Mouse (Mus musculus) small intestine, adult 2 months (tissue): ENCODE measurements around the gene Wdr64.

ENCODE experiments used
- CTCF ChIP-seq: fragments of 200-500 bp; IDR thresholded peaks from 2 replicates; pipeline ENCODE4 v1.5.1; 2012; ENCODE audit warnings: low read depth, mild to moderate bottlenecking, control low read depth, inconsistent platforms, low read length, moderate library complexity, mixed read lengths; ENCODE audit not compliant: insufficient replicate concordance, insufficient read length; ENCODE audit errors: extremely low read depth
- POLR2A ChIP-seq: fragments of 200-500 bp; IDR thresholded peaks from 2 replicates; pipeline ENCODE4 v1.6.1; 2012; ENCODE audit warnings: low read depth, mild to moderate bottlenecking, control low read depth, inconsistent platforms, low read length, moderate library complexity

DNA sequence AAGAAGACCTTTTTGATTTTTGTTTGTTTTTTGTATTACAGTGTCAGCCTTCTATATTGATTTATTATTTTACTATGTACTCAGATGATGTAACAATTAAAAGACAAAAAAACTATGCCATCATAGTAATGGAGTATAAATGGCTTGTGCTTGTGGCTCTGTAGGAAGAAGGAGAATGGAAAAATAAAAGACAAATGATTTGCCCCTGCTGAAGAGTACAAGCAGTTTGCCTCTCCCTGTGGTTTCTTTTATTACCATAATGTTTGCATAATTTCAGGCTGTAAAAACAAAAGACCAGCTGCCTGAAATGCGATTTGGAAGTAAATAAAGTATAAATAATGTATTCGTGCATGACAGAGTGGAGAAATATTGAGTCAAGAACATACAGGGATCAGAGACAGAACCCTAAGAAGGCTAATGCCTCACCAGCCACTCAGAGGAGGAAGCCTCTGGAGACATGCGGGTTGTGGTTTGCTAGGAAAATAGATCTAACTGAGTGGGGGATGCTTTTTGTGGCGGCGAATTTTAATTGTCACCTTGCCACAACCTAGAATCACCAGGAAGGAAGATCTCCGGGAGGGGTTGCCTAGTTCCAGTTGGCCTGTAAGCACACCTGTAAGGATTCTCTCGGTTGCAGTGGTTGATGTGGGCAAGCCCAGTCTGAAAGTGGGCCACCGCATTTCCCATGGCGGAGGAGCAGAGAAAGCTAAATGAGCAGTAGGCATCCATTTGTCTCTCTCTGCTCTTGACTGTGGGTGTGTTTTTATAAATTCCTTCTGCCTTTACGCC is 56.4 kb downstream of the Wdr64 start:
- TF ChIP-seq CTCF = no peak
- TF ChIP-seq POLR2A = no peak
